Mouse (Mus musculus): ENCODE data around the gene Sco1.

GRCm38 (mm10) chr11:67022354-67023115, 29.9 kb upstream of the Sco1 start:
- TF ChIP-seq CTCF (IDR thresholded peaks at IDR 0.05; ENCODE audit: insufficient read depth, low read depth, low read length) (no peak), POLR2A (IDR thresholded peaks at IDR 0.05; ENCODE audit: insufficient read depth, low read depth, low read length) (no peak)
